Mouse (Mus musculus) lung, adult 2 months (tissue): ENCODE data around the gene Ankrd55. TPM values are rescaled to one million over a fixed set of nuclear protein-coding genes. Genes with fewer than 3 reads are reported as not detected.
"Not testable (repeated sequence)": the region's sequence is repeated elsewhere in the genome, so short reads cannot be mapped to it uniquely, and the experiment has no call there.

Source experiments
- DNase-seq: peaks from one replicate; pipeline ENCODE4 v3.0.0; 2022
- H3K4me1 ChIP-seq: fragments of 200-500 bp; 2 replicates; pipeline ENCODE4 v1.6.1; 2011; ENCODE audit warnings: low read length; ENCODE audit not compliant: control insufficient read depth, insufficient read depth
- H3K4me3 ChIP-seq: fragments of 200-500 bp; replicated peaks from 2 replicates; pipeline ENCODE3; 2011; ENCODE audit warnings: low read depth, mild to moderate bottlenecking, control low read depth, low read length; ENCODE audit errors: extremely low read depth
- CTCF ChIP-seq: fragments of 200-500 bp; IDR thresholded peaks from 2 replicates; pipeline ENCODE4 v1.5.1; 2011; ENCODE audit warnings: mild to moderate bottlenecking, low read length, control low read depth; ENCODE audit not compliant: insufficient read depth
- POLR2A ChIP-seq: fragments of 200-500 bp; IDR thresholded peaks from 2 replicates; pipeline ENCODE4 v1.6.1; 2011; ENCODE audit warnings: low read depth, mild to moderate bottlenecking, control low read depth, low read length, borderline replicate concordance; ENCODE audit errors: extremely low read depth
- WGBS: fragments of 180-500 bp; shearing (Covaris S2); methylation state at CpG from one replicate; pipeline ENCODE4 v1.1.7; 2018; 5-methylcytosine and 5-hydroxymethylcytosine counted together
- polyA plus RNA-seq: library from polyadenylated mRNA; depleted of rRNA; stranded (reverse); fragments of >200 nt; gene quantifications from 2 replicates; pipeline ENCODE4 v1.2.3, GENCODE M21; 2012; rRNA removed

Gene Ankrd55
- polyA plus RNA-seq, 1 experiment = 0.15 TPM

- no peak for DNase-seq
Measured at GRCm38 (mm10) chr13:112426265-112427135, 138.2 kb downstream of the Ankrd55 start.

GRCm38 (mm10) chr13:112427136-112427470 is 138.9 kb downstream of the Ankrd55 start:
- DNase-seq, H3K4me1 ChIP-seq, H3K4me3 ChIP-seq: not testable (repeated sequence)
- 91% methylated on average over 4 of the region's 4 CpGs for WGBS

More at GRCm38 (mm10) chr13:112426265-112427135, 138.2 kb downstream of the Ankrd55 start:
- TF ChIP-seq CTCF (no peak), POLR2A (no peak)
- no peak overlapping the region for H3K4me3 ChIP-seq
- WGBS = 44% methylated on average over 13 of the region's 13 CpGs
- H3K4me1 ChIP-seq = peaks cover 4% of the 10 kb centered on the region

- no peak for DNase-seq
- H3K4me3 ChIP-seq = no peak overlapping the region
- WGBS = 83% methylated on average over 15 of the region's 15 CpGs
- TF ChIP-seq POLR2A (no peak), CTCF (no peak)
- H3K4me1 ChIP-seq = peaks cover 6% of the 10 kb centered on the region
Measured at GRCm38 (mm10) chr13:112427521-112427920, 139.3 kb downstream of the Ankrd55 start.

- TF ChIP-seq POLR2A (no peak), CTCF (no peak)
- WGBS = 43% methylated on average over 5 of the region's 5 CpGs
Measured at GRCm38 (mm10) chr13:112433271-112433670, 145.0 kb downstream of the Ankrd55 start.

More at GRCm38 (mm10) chr13:112433271-112433670, 145.0 kb downstream of the Ankrd55 start:
- peaks cover 17% of the 10 kb centered on the region for H3K4me1 ChIP-seq
- DNase-seq = no peak
- no peak overlapping the region for H3K4me3 ChIP-seq

Other genes with a start within 250 kb of the Ankrd55 start
- gene Il6st, start 175.6 kb downstream of the Ankrd55 start, polyA plus RNA-seq = 45.4 and 60.5 TPM in 2 replicates